Mouse (Mus musculus) forebrain, postnatal 0 days (tissue): ENCODE measurements at regions not wholly inside any gene's neighbourhood (a gene's known extent, or its start where the extent isn't known, plus 50 kb on each side); places are given as distances from the start of the nearest gene placed in this dataset.
A peak's percentile ranks its signal among the peaks of the same experiment; 100 is the strongest.

Source experiments
- ATAC-seq: fragments of 200-750 bp; cut with Nextera tagmentation; 2 replicates; pipeline ENCODE4 v1.8.0; 2017; ENCODE audit warnings: mild to moderate bottlenecking, moderate library complexity
- DNase-seq: peaks from one replicate; pipeline ENCODE4 v3.0.0-alpha.2; 2015
- H3K27ac ChIP-seq: fragments of 300-500 bp; sonication (generic); 2 replicates; pipeline ENCODE4 v1.5.1; 2014; ENCODE audit warnings: low read depth, mild to moderate bottlenecking, antibody characterized with exemption, low read length, moderate library complexity, mixed read lengths
- H3K27me3 ChIP-seq: fragments of 300-500 bp; sonication (generic); 2 replicates; pipeline ENCODE4 v1.6.1; 2014; ENCODE audit warnings: mild to moderate bottlenecking, low read length, mixed read lengths; ENCODE audit not compliant: insufficient read depth
- H3K36me3 ChIP-seq: fragments of 300-500 bp; sonication (generic); 2 replicates; pipeline ENCODE4 v1.6.1; 2014; ENCODE audit warnings: mild to moderate bottlenecking, moderate library complexity; ENCODE audit not compliant: insufficient read depth
- H3K4me1 ChIP-seq: fragments of 300-500 bp; sonication (generic); 2 replicates; pipeline ENCODE4 v1.6.1; 2014; ENCODE audit warnings: antibody characterized with exemption; ENCODE audit not compliant: insufficient read depth
- H3K4me2 ChIP-seq: fragments of 300-500 bp; sonication (generic); 2 replicates; pipeline ENCODE4 v1.6.1; 2014; ENCODE audit warnings: low read depth, mild to moderate bottlenecking, moderate library complexity
- H3K4me3 ChIP-seq: fragments of 300-500 bp; sonication (generic); 2 replicates; pipeline ENCODE4 v1.5.1; 2014; ENCODE audit warnings: low read depth, low read length, mixed read lengths
- H3K9ac ChIP-seq: fragments of 300-500 bp; sonication (generic); 2 replicates; pipeline ENCODE4 v1.6.1; 2014; ENCODE audit warnings: mild to moderate bottlenecking
- H3K9me3 ChIP-seq: fragments of 300-500 bp; sonication (generic); 2 replicates; pipeline ENCODE4 v1.6.1; 2016; ENCODE audit warnings: low read length
- CTCF ChIP-seq: sonication (generic); IDR thresholded peaks from 2 replicates; pipeline ENCODE4 v1.5.1; 2016; ENCODE audit warnings: antibody characterized with exemption, control low read depth, low read depth
- WGBS: fragments of 180-500 bp; shearing (Covaris S2); extraction: QIAGEN DNeasy Blood & Tissue Kit; methylation state at CpG from one replicate; pipeline ENCODE4 v1.1.7; 2014; 5-methylcytosine and 5-hydroxymethylcytosine counted together

DNA sequence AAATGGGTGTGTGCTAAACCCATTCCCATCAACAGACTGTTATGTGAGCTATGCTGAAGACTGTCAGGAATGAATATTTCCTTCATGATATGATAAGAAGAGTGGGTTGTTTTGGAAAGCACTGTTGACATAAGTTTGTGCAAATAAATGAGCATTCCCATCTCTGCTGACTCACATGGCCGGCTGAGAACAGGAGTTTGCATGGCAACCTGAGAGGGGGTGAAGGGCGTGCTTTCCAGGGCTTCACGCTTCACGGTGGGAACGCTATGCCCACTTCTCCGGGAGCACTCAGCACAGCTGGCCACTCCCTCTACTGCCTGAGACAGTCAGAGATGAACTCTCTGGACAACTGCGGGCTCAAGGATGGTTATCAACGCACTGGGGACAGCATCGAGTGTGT, 348.9 kb upstream of the Slc24a5 start:
- H3K4me3 ChIP-seq = no peak overlapping the region
- no peaks in the 10 kb centered on the region for H3K27me3 ChIP-seq
- ATAC-seq (no peak), DNase-seq (no peak)
- no peak for TF ChIP-seq CTCF
- no peaks in the 10 kb centered on the region for H3K36me3 ChIP-seq
- no peak overlapping the region for H3K4me2 ChIP-seq
- no peaks in the 10 kb centered on the region for H3K4me1 ChIP-seq
- no peak overlapping the region for H3K9ac ChIP-seq
- no peaks in the 10 kb centered on the region for H3K9me3 ChIP-seq
- no peak overlapping the region for H3K27ac ChIP-seq
- WGBS = 80% methylated on average over 9 of the region's 9 CpGs

DNA sequence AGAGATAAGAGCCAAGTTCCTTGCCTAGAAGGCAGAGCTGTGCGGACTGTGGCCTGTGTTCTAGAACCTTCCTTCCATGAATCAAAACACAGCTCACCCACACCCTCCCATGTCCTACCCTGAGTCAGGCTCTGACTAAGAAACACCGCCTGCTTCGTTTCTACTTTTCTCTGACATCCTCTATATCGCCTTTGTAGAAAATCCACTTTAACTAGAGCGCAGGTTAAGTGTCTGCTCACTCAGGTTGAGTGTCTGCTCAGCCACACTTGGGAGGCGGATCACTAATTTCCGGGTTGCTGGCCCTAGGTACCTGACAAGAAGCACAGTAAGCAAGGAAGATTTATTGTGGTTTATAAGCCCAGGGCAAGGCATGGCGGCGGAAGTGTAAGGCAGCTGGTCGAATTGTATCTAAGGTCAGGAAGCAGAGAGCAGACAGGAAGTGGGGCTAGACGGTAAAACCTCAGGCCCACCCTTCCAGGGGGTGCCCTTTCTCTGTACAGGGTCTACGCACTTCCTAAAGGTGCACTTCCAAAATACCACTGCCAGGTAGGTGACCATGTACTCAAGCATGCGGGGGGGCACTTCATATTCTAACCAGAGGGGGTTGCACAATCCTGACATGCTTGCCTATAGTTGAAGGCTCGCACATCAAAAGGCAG, 348.0 kb upstream of the Slc24a5 start:
- Histone ChIP-seq H3K36me3 (no peaks in the 10 kb centered on the region), H3K27me3 (no peaks in the 10 kb centered on the region), H3K4me3 (no peak overlapping the region), H3K9ac (no peak overlapping the region), H3K4me2 (0 out of 2 replicates have a peak overlapping the region, but pooled peaks have one; percentile 17), H3K4me1 (no peaks in the 10 kb centered on the region), H3K27ac (peak overlapping the region; percentile 15; the same call in 1 of the 2 replicates), H3K9me3 (no peaks in the 10 kb centered on the region)
- no peak for TF ChIP-seq CTCF
- WGBS = 80% methylated on average over 14 of the region's 14 CpGs
- DNase-seq = no peak
- no peak for ATAC-seq

DNA sequence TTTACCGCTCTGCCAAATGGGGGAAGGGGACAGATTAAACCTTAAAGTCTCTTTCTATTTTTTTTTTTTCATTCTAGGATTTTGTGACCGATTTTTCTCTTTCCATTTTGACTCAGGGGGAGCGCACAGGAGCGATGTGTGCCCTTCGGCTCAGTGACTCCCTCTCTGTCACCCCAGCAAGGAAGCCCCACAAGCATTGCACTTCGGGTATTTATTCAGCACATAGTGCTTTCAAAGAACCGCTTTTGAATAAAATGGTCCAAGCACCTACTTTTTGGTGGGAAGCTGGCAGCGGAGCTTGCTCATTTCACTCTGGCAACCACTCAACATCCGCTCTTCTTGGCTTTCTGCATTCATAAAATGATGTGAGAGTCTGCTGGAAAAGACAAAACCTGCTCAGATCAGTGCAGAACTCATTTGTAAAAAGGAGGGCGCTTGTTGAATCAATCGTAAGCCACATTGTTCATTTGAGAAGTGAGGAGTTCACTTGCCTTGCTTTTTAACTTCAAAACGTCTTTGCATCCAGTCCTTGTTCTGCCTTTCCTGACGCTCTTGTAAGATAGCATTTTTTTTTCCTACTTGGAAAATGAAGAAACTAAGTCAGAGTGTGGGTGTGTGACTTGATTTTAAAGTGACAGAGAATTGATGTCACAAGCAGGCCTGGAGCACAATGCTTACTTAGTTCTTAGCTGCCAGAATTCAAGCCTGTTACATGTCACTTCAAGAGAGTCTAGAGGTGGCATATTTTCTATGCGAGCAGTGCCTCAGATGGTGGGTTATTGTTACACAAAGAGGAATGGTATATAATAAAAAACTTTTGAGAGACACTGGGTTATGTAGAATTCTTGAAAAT, 347.1 kb upstream of the Slc24a5 start:
- DNase-seq (peak; percentile 69), ATAC-seq (peak; percentile 74)
- H3K9me3 ChIP-seq = no peaks in the 10 kb centered on the region
- H3K4me2 ChIP-seq = 0 out of 2 replicates have a peak overlapping the region, but pooled peaks have one; percentile 17
- no peak overlapping the region for H3K9ac ChIP-seq
- WGBS = 26% methylated on average over 14 of the region's 14 CpGs
- H3K36me3 ChIP-seq = no peaks in the 10 kb centered on the region
- H3K27me3 ChIP-seq = no peaks in the 10 kb centered on the region
- no peak overlapping the region for H3K4me3 ChIP-seq
- TF ChIP-seq CTCF = no peak
- no peaks in the 10 kb centered on the region for H3K4me1 ChIP-seq
- peak overlapping the region; percentile 45; the same call in 1 of the 2 replicates for H3K27ac ChIP-seq

- Histone ChIP-seq H3K4me1 (no peaks in the 10 kb centered on the region), H3K36me3 (no peaks in the 10 kb centered on the region), H3K9me3 (no peaks in the 10 kb centered on the region), H3K9ac (no peak overlapping the region), H3K27ac (no peak overlapping the region), H3K4me2 (no peak overlapping the region), H3K4me3 (no peak overlapping the region), H3K27me3 (no peaks in the 10 kb centered on the region)
- DNase-seq (no peak), ATAC-seq (no peak)
- 57% methylated on average over 4 of the region's 4 CpGs for WGBS
- no peak for TF ChIP-seq CTCF
These were observed 343.8 kb upstream of the Slc24a5 start for GRCm38 (mm10) chr2:124724171-124724570.

DNA sequence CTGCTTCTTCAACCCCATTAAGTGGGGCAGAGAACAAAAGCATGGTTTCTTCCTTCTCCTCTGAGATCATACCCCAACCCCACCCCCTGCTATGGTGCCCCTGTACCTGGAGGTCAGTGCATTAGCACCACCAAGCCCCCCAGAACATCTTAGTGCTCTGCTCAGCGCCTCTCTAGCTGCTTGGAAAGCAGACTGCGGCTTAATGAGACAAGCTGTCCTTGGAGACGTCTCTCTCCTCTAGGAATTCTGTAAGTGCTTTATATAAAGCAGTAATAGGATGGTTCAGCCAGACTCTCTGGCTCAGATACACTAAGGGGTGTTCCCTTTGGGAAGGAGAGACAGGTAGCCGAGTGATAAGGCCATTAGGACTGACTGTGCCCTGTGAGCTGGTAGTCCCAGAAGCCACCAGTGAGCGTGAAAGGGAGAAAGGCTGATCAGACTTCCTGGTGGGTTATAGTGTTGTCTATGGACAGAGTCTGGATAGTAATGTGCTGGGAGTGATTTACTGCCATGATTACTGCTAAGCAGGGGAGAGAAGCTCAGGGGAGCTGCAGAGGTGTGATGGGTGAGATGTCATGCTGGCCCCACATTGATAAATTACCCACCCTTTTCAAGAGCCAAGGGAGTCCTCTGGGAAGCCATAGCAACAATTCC, 343.0 kb upstream of the Slc24a5 start:
- DNase-seq = no peak
- no peaks in the 10 kb centered on the region for H3K9me3 ChIP-seq
- H3K27me3 ChIP-seq = no peaks in the 10 kb centered on the region
- no peak for TF ChIP-seq CTCF
- no peak overlapping the region for H3K9ac ChIP-seq
- H3K27ac ChIP-seq = no peak overlapping the region
- 65% methylated on average over 5 of the region's 5 CpGs for WGBS
- no peaks in the 10 kb centered on the region for H3K4me1 ChIP-seq
- no peaks in the 10 kb centered on the region for H3K36me3 ChIP-seq
- ATAC-seq = no peak
- H3K4me2 ChIP-seq = no peak overlapping the region
- H3K4me3 ChIP-seq = no peak overlapping the region

DNA sequence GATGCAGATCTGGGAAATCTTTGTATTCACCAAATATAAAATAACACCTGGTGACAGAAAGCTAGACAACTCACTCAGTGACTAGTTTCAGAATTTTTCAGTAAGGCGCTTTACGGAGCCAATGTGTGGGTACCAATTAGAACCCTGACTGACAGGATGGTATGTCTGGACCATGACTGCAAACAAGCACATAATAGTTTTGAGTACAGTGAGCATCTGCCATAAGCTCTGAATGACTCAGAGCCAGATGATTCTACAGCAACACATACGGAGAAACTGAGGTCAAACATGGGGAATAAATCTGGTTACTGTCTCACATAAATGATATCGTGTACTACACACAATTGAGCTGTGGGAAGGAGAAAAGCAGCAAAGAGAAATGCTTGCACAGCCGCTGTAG, 339.9 kb upstream of the Slc24a5 start:
- Histone ChIP-seq H3K9ac (no peak overlapping the region), H3K36me3 (no peaks in the 10 kb centered on the region), H3K4me2 (no peak overlapping the region), H3K9me3 (no peaks in the 10 kb centered on the region), H3K27me3 (no peaks in the 10 kb centered on the region), H3K4me1 (no peaks in the 10 kb centered on the region), H3K27ac (no peak overlapping the region), H3K4me3 (no peak overlapping the region)
- DNase-seq = no peak
- ATAC-seq = peak; percentile 69
- WGBS = 78% methylated on average over 5 of the region's 5 CpGs
- TF ChIP-seq CTCF = no peak

GRCm38 (mm10) chr2:124732593-124732992, 335.3 kb upstream of the Slc24a5 start:
- Histone ChIP-seq H3K4me2 (no peak overlapping the region), H3K27ac (no peak overlapping the region), H3K27me3 (no peaks in the 10 kb centered on the region), H3K36me3 (no peaks in the 10 kb centered on the region), H3K9ac (no peak overlapping the region), H3K9me3 (no peaks in the 10 kb centered on the region), H3K4me3 (no peak overlapping the region), H3K4me1 (no peaks in the 10 kb centered on the region)
- no peak for TF ChIP-seq CTCF
- no peak for ATAC-seq
- 76% methylated on average over 2 of the region's 2 CpGs for WGBS
- DNase-seq = no peak
